Mouse (Mus musculus): ENCODE measurements around the gene Lrmda. TPM values are rescaled to one million over a fixed set of nuclear protein-coding genes. Genes with fewer than 3 reads are reported as not detected.

The Lrmda gene
- polyA plus RNA-seq, 1 experiment from 2014 or later: 0.23 TPM

- Histone ChIP-seq H3K9ac (ENCODE audit: low read length) (no peak overlapping the region), H3K27me3 (ENCODE audit: control insufficient read depth, insufficient read depth, low read length) (no peaks in the 10 kb centered on the region), H3K9me3 (ENCODE audit: control insufficient read depth, low read length) (no peaks in the 10 kb centered on the region), H3K4me2 (no peak overlapping the region), H3K4me1 (ENCODE audit: control insufficient read depth, insufficient read depth, low read length) (peaks cover 7% of the 10 kb centered on the region), H3K27ac (ENCODE audit: low read depth, low read length) (no peak overlapping the region), H3K4me3 (ENCODE audit: low read depth, low read length) (no peak overlapping the region), H3K36me3 (ENCODE audit: control insufficient read depth, insufficient read depth, low read length) (no peaks in the 10 kb centered on the region)
- ATAC-seq (ENCODE audit: low FRiP score) (no peak), DNase-seq (ENCODE audit: low spot score, missing footprints) (no peak)
- 84% methylated on average over 5 of the region's 5 CpGs for WGBS
Observed at GRCm38 (mm10) chr14:22353626-22354025, 334.1 kb downstream of the Lrmda start.

- no peak overlapping the region for H3K4me2 ChIP-seq
- H3K9me3 ChIP-seq (ENCODE audit: control insufficient read depth, low read length): no peaks in the 10 kb centered on the region
- no peak for DNase-seq (ENCODE audit: low spot score, missing footprints)
- no peaks in the 10 kb centered on the region for H3K27me3 ChIP-seq (ENCODE audit: control insufficient read depth, insufficient read depth, low read length)
- H3K9ac ChIP-seq (ENCODE audit: low read length): no peak overlapping the region
- ATAC-seq (ENCODE audit: low FRiP score): no peak
- H3K36me3 ChIP-seq (ENCODE audit: control insufficient read depth, insufficient read depth, low read length): no peaks in the 10 kb centered on the region
- WGBS: 78% methylated on average over 15 of the region's 15 CpGs
- H3K27ac ChIP-seq (ENCODE audit: low read depth, low read length): no peak overlapping the region
- H3K4me1 ChIP-seq (ENCODE audit: control insufficient read depth, insufficient read depth, low read length): peaks cover 10% of the 10 kb centered on the region
- H3K4me3 ChIP-seq (ENCODE audit: low read depth, low read length): no peak overlapping the region
Observed at GRCm38 (mm10) chr14:22354769-22355574, 335.5 kb downstream of the Lrmda start.

- H3K27ac ChIP-seq (ENCODE audit: low read depth, low read length): peak overlapping the region; percentile 31; the same call in 1 of the 2 replicates
- 17% methylated on average over 9 of the region's 9 CpGs for WGBS
- H3K9ac ChIP-seq (ENCODE audit: low read length): no peak overlapping the region
- H3K4me2 ChIP-seq: no peak overlapping the region
- no peaks in the 10 kb centered on the region for H3K27me3 ChIP-seq (ENCODE audit: control insufficient read depth, insufficient read depth, low read length)
- no peak overlapping the region for H3K4me3 ChIP-seq (ENCODE audit: low read depth, low read length)
- ATAC-seq (ENCODE audit: low FRiP score): peak; percentile 77
- no peaks in the 10 kb centered on the region for H3K36me3 ChIP-seq (ENCODE audit: control insufficient read depth, insufficient read depth, low read length)
- H3K9me3 ChIP-seq (ENCODE audit: control insufficient read depth, low read length): no peaks in the 10 kb centered on the region
- peak; percentile 82 for DNase-seq (ENCODE audit: low spot score, missing footprints)
- H3K4me1 ChIP-seq (ENCODE audit: control insufficient read depth, insufficient read depth, low read length): peaks cover 15% of the 10 kb centered on the region
Observed at GRCm38 (mm10) chr14:22357991-22358503, 338.5 kb downstream of the Lrmda start.

- no peaks in the 10 kb centered on the region for H3K27me3 ChIP-seq (ENCODE audit: control insufficient read depth, insufficient read depth, low read length)
- 86% methylated on average over 6 of the region's 6 CpGs for WGBS
- DNase-seq (ENCODE audit: low spot score, missing footprints): no peak
- no peak for ATAC-seq (ENCODE audit: low FRiP score)
- no peaks in the 10 kb centered on the region for H3K9me3 ChIP-seq (ENCODE audit: control insufficient read depth, low read length)
- H3K4me2 ChIP-seq: no peak overlapping the region
- H3K36me3 ChIP-seq (ENCODE audit: control insufficient read depth, insufficient read depth, low read length): no peaks in the 10 kb centered on the region
- no peak overlapping the region for H3K4me3 ChIP-seq (ENCODE audit: low read depth, low read length)
- H3K9ac ChIP-seq (ENCODE audit: low read length): no peak overlapping the region
- 0 out of 2 replicates have a peak, but pooled peaks cover 5% of the 10 kb centered on the region for H3K4me1 ChIP-seq (ENCODE audit: control insufficient read depth, insufficient read depth, low read length)
- no peak overlapping the region for H3K27ac ChIP-seq (ENCODE audit: low read depth, low read length)
Observed at GRCm38 (mm10) chr14:22364010-22364748, 344.7 kb downstream of the Lrmda start.

- Histone ChIP-seq H3K4me1 (ENCODE audit: control insufficient read depth, insufficient read depth, low read length) (0 out of 2 replicates have a peak, but pooled peaks cover 5% of the 10 kb centered on the region), H3K36me3 (ENCODE audit: control insufficient read depth, insufficient read depth, low read length) (no peaks in the 10 kb centered on the region), H3K9ac (ENCODE audit: low read length) (no peak overlapping the region), H3K4me2 (no peak overlapping the region), H3K27ac (ENCODE audit: low read depth, low read length) (no peak overlapping the region), H3K4me3 (ENCODE audit: low read depth, low read length) (no peak overlapping the region), H3K9me3 (ENCODE audit: control insufficient read depth, low read length) (no peaks in the 10 kb centered on the region), H3K27me3 (ENCODE audit: control insufficient read depth, insufficient read depth, low read length) (no peaks in the 10 kb centered on the region)
- ATAC-seq (ENCODE audit: low FRiP score) (no peak), DNase-seq (ENCODE audit: low spot score, missing footprints) (no peak)
- 73% methylated on average over 6 of the region's 6 CpGs for WGBS
Observed at GRCm38 (mm10) chr14:22364771-22365355, 345.4 kb downstream of the Lrmda start.

GRCm38 (mm10) chr14:22367615-22368014 is 348.1 kb downstream of the Lrmda start:
- H3K9ac ChIP-seq (ENCODE audit: low read length): no peak overlapping the region
- WGBS: 91% methylated on average over 4 of the region's 4 CpGs
- no peaks in the 10 kb centered on the region for H3K36me3 ChIP-seq (ENCODE audit: control insufficient read depth, insufficient read depth, low read length)
- no peaks in the 10 kb centered on the region for H3K27me3 ChIP-seq (ENCODE audit: control insufficient read depth, insufficient read depth, low read length)
- no peak overlapping the region for H3K27ac ChIP-seq (ENCODE audit: low read depth, low read length)
- ATAC-seq (ENCODE audit: low FRiP score) (no peak), DNase-seq (ENCODE audit: low spot score, missing footprints) (no peak)
- no peaks in the 10 kb centered on the region for H3K4me1 ChIP-seq (ENCODE audit: control insufficient read depth, insufficient read depth, low read length)
- H3K4me2 ChIP-seq: no peak overlapping the region
- no peaks in the 10 kb centered on the region for H3K9me3 ChIP-seq (ENCODE audit: control insufficient read depth, low read length)
- no peak overlapping the region for H3K4me3 ChIP-seq (ENCODE audit: low read depth, low read length)

GRCm38 (mm10) chr14:22371136-22371535 is 351.6 kb downstream of the Lrmda start:
- Histone ChIP-seq H3K27ac (ENCODE audit: low read depth, low read length) (no peak overlapping the region), H3K9me3 (ENCODE audit: control insufficient read depth, low read length) (no peaks in the 10 kb centered on the region), H3K27me3 (ENCODE audit: control insufficient read depth, insufficient read depth, low read length) (no peaks in the 10 kb centered on the region), H3K36me3 (ENCODE audit: control insufficient read depth, insufficient read depth, low read length) (no peaks in the 10 kb centered on the region), H3K4me3 (ENCODE audit: low read depth, low read length) (no peak overlapping the region), H3K4me1 (ENCODE audit: control insufficient read depth, insufficient read depth, low read length) (no peaks in the 10 kb centered on the region), H3K9ac (ENCODE audit: low read length) (no peak overlapping the region), H3K4me2 (no peak overlapping the region)
- ATAC-seq (ENCODE audit: low FRiP score) (no peak), DNase-seq (ENCODE audit: low spot score, missing footprints) (no peak)
- 81% methylated on average over 8 of the region's 8 CpGs for WGBS

GRCm38 (mm10) chr14:22372666-22373360 is 353.3 kb downstream of the Lrmda start:
- Histone ChIP-seq H3K4me2 (no peak overlapping the region), H3K4me1 (ENCODE audit: control insufficient read depth, insufficient read depth, low read length) (no peaks in the 10 kb centered on the region), H3K9ac (ENCODE audit: low read length) (no peak overlapping the region), H3K27ac (ENCODE audit: low read depth, low read length) (no peak overlapping the region), H3K4me3 (ENCODE audit: low read depth, low read length) (no peak overlapping the region), H3K27me3 (ENCODE audit: control insufficient read depth, insufficient read depth, low read length) (no peaks in the 10 kb centered on the region), H3K9me3 (ENCODE audit: control insufficient read depth, low read length) (no peaks in the 10 kb centered on the region), H3K36me3 (ENCODE audit: control insufficient read depth, insufficient read depth, low read length) (no peaks in the 10 kb centered on the region)
- WGBS: 91% methylated on average over 9 of the region's 9 CpGs
- ATAC-seq (ENCODE audit: low FRiP score): no peak
- no peak for DNase-seq (ENCODE audit: low spot score, missing footprints)

All from midbrain, embryonic 11.5 days (tissue).